Mouse (Mus musculus) cortical plate, adult 2 months (tissue): Measurements from ENCODE around the gene Cdh23.

ENCODE experiments used
- CTCF ChIP-seq: fragments of 200-500 bp; IDR thresholded peaks from 2 replicates; pipeline ENCODE4 v1.5.1; 2011; ENCODE audit warnings: mild to moderate bottlenecking, control low read depth, low read length; ENCODE audit not compliant: insufficient read depth; ENCODE audit errors: extremely low read depth
- POLR2A ChIP-seq: fragments of 200-500 bp; IDR thresholded peaks from 2 replicates; pipeline ENCODE4 v1.6.1; 2011; ENCODE audit warnings: mild to moderate bottlenecking, low read length, control low read depth; ENCODE audit not compliant: insufficient read depth; ENCODE audit errors: extremely low read depth

- no peak for TF ChIP-seq POLR2A
- TF ChIP-seq CTCF = no peak
Observed at GRCm38 (mm10) chr10:60369405-60369804, 326.9 kb downstream of the Cdh23 start.
